Mouse (Mus musculus) ES-CJ7 (cell line): ENCODE data around the gene Themis3.
A peak's percentile ranks its signal among the peaks of the same experiment; 100 is the strongest.

ENCODE experiments used
- DNase-seq: peaks from one replicate; pipeline ENCODE4 v3.0.0; 2011; ENCODE audit warnings: low read depth, low spot score

Gene Themis3

DNA sequence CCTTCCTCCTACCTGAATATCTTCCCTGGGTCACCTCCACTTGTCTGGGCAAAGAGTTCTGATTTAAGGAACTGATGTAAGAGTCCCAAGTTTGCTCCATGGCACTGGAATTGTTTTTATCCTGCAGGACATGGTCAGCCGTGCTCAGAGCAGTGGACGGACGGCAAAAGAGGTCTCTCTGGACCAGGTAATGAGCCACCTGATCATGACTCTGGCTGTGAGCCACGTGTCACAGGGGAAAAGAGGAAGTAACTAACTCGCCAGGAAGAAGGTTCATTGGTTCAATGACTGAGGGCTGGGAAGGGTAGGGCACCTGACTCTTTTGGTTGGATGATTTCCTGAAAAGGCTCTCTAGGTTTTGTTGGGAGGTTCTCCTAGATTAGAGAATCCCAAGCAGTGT is at the start of gene Themis3:
Themis3 (minus strand) TSS at position 187 of the 400 bp plus-strand sequence.
- DNase-seq = no peak

- DNase-seq = no peak
These were observed 43.7 kb upstream of the Themis3 start for GRCm38 (mm10) chr17:66637951-66638722.

GRCm38 (mm10) chr17:66619996-66620656 is 25.7 kb upstream of the Themis3 start:
- DNase-seq = no peak

DNA sequence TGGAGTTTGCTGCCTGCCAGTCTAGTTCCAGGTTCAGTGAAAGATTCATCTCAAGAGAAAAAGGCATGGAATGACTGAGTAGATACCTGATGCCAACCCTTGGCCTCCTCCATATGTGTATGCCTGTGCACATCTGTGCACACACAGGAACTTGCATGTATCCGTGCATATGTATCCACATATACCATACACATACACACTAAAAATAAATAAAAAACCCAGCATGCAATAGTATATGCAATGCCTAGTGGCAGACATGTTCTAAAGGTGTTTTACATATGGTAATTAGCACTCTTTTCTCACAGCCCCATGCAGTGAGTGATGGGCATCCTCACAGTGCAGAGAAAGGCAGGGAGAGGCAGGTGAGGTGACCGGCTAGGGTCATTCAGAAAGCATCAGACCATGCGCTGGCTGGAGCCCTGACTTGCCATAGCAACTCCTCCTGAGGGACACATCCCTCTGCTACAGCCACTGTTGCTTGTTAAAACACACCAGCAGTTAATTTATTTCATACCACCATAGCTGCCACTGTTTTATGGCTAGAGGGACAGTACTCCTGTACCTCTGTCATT is 24.9 kb upstream of the Themis3 start:
- no peak for DNase-seq

DNA sequence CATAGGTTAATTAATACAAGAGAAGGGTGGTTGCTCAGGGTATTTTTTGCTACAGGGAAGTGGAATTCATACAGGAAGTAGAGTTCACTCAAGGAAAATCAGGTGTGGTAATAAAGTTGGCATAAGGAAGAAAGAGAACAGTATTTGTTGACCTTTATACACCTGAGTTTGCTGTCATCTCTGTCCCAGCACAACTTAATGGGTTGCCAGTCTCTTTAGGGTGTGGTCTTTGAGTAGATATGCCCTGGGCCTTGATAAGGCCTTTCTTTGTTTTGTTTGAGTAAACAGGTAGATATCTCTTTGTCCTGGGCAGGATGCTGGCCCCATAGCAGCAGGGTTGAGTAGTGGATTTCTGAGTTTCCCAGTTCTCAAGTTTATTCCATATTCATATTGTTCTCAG is 15.6 kb upstream of the Themis3 start:
- no peak for DNase-seq

DNA sequence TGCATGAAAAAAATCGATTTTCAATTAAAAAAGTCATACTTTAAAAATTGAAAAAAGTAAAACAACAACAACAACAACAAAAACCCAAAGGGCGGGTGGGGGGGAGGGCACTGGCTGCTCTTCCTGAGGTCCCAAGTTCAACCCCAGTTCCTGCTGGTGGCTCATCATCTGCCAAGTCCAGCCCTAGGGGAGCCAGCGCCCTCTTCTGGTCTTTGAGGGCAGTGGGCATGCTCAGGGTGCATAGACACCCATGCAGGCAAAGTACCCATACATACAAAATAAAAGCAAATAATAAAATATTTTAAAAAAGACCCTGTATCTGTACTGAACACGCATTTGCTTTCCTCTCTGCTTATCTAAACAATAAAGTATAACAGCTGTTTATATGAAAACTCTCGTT is 10.5 kb upstream of the Themis3 start:
- DNase-seq = no peak

- DNase-seq = no peak
These were observed 6.8 kb upstream of the Themis3 start for GRCm38 (mm10) chr17:66601171-66601570.

DNA sequence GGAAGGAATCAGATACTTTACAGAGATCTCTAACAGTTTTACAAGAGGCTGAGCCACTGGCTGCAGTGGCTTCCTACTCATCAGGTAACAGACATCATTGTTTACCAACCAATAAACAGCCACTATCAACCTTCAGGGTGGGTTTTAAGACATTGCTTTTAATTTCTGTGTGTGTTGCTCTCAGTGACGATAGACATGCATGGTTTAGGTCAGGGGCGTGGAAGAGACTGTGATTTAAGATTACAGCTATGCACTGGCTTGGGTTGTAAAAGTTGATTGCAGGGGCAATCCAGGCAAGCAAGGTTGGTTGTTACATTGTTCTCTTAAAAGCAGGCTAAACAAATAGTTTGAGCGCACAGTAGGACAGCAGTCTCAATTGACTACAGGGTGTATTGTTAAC is 1.4 kb upstream of the Themis3 start:
- no peak for DNase-seq

GRCm38 (mm10) chr17:66595256-66595655 is 835 bp upstream of the Themis3 start:
- DNase-seq = no peak

- no peak for DNase-seq
These were observed 3.9 kb downstream of the Themis3 start for GRCm38 (mm10) chr17:66590353-66591075.

DNA sequence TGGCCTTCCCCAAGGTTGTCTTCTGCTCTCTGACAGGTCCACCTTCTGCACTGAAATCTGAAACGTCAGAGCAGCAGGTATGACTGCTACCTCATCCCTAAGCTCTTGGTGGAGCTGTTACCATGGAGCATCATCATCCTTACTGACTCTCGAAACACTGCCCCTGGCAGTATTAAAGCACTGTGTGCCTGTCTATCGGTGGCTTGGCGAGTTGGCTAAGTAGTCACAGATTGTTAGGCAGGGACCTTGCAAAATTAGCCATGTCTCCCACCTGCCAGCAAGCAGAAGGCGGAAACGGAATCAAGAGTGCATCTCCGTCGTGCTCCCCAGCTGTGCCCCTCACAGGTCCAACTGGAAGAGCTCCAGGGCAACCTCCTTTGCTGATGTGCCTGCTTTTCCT is 4.6 kb downstream of the Themis3 start:
- DNase-seq = no peak

DNA sequence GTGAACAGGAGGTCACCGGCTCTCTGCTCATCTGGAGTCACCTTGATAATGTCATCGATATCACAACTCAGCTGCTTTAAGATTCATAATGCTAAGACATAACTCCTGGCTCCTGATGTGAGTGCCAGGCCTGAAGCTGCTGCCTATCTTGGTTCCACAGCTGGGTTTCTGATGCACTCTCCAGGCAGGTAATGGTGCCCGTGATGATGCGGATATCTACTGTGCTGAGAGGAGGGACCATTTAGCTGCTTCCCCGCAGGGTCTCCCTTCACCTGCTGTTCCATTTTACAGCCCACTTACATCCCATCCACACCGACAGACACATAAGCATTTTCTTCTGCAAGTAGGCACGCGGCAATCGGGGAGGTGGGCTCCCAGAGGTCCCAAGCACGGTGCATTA is 7.7 kb downstream of the Themis3 start:
- no peak for DNase-seq

GRCm38 (mm10) chr17:66586078-66586477 is 8.3 kb downstream of the Themis3 start:
- DNase-seq = no peak

DNA sequence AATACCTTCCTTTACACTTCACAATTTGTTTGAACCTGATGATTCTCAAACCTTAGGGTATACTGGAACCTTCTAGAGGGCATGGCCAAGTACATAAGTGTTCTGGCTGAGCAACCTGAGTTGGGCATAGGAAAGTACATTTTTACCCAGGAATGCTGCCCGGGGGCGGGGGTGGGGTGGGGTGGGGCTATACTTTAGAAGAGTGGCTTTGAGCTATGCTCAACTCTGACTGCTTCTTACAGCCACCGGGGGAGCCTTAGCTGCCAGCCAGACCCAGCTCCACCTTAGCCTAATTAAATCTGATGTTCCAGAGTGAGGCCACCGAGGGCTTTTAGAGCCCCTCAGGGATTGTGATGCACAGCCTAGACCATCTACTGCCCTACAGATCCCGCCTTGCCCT is 13.4 kb downstream of the Themis3 start:
- no peak for DNase-seq

- peak; percentile 68 for DNase-seq
These were observed 16.4 kb downstream of the Themis3 start for GRCm38 (mm10) chr17:66578007-66578406.

DNA sequence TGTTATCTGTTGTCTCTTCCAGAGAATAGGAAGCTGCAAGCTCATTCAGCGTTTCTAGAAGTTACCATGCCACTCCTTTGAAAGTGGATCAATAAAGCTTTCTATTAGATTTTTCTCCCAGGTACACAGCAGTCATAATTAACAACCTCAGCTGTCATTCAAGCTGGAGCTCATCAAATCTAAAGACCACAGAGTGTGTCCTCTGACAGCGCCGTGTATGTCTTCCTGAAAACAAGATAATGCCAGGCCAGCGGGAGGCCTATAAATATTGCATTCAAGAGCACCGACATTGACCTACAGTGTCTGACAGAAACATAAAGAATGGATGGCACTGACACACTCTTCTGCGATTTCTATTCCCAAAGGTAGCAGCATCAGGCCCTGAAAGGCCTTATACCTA is 16.9 kb downstream of the Themis3 start:
- no peak for DNase-seq

- no peak for DNase-seq
These were observed 21.8 kb downstream of the Themis3 start for GRCm38 (mm10) chr17:66572677-66573060.

DNA sequence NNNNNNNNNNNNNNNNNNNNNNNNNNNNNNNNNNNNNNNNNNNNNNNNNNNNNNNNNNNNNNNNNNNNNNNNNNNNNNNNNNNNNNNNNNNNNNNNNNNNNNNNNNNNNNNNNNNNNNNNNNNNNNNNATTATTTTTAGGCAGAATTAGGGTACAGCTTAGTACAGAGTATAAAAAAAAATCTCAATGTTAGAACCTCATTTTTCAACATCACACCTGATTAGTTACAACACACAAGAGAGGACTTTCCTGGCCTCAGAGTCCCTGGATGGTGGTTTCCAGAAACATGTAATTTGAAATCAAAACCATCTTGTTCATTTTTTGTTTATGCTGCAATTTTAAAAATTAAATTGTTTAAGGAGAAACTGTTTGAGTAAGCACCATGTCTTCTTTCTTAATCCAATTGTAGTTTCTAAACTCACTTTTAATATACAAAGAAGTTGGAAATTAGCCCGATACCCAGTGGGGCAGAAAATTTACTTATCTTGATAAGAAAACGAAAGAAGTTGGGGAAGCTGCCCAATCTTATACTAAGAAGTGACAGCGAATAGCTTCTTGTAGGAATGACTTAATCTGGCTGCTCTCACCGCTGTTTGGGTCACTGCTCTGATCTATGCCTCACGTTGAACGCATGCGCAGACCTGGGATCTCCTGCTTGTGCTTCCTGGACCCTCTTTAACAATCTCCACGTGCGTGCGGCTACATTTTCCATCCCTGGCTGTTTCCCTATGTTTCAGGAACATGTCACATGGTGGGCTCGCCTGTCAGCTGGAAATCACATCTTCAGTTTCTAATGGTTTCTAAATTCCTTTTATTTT is 22.4 kb downstream of the Themis3 start:
- DNase-seq = no peak

- DNase-seq = no peak
These were observed 30.2 kb downstream of the Themis3 start for GRCm38 (mm10) chr17:66564213-66564612.

DNA sequence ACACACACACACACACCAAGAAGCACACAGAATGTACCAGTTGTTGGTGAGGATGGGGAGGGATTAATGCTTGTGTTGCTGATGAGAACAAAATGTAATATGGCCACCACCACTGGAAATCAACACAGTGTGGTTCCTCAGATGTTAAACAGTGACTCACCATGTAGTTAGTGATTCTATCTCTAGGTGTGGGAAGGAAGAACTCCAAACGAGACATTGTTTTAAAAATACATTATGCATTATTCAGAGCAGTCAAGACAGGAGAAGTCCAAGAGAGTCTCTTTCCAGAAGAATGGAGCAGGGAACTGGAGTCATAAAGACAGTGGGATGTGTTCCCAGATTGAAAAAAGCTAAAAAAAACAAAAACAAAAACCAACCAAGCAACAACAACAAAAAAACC is 30.9 kb downstream of the Themis3 start:
- DNase-seq = no peak

DNA sequence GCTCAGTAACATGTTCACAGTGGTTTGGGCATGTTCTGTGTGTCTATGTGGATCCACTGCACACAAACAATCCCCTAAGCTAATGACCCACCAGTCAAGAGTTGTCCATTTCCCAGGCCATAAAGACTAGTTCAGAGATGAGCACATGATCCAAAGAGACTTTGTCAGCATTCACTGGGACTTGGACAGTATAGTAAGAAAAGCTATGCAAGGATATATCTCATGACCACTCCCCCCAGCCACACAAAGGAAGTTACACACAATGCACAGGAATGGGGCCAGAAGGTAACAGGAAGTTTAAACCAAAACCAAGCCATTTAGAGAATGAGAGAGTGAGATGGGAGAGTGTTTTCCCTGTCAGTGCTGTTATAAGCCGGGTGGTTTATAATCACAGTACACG is 33.0 kb downstream of the Themis3 start:
- DNase-seq = no peak
